Mouse (Mus musculus) layer of hippocampus, adult 11-12 months (tissue): ENCODE data around the gene Ostn.

Experiments
- DNase-seq: peaks from one replicate; pipeline ENCODE4 v3.0.0; 2022; ENCODE audit warnings: low spot score

The Ostn gene

DNA sequence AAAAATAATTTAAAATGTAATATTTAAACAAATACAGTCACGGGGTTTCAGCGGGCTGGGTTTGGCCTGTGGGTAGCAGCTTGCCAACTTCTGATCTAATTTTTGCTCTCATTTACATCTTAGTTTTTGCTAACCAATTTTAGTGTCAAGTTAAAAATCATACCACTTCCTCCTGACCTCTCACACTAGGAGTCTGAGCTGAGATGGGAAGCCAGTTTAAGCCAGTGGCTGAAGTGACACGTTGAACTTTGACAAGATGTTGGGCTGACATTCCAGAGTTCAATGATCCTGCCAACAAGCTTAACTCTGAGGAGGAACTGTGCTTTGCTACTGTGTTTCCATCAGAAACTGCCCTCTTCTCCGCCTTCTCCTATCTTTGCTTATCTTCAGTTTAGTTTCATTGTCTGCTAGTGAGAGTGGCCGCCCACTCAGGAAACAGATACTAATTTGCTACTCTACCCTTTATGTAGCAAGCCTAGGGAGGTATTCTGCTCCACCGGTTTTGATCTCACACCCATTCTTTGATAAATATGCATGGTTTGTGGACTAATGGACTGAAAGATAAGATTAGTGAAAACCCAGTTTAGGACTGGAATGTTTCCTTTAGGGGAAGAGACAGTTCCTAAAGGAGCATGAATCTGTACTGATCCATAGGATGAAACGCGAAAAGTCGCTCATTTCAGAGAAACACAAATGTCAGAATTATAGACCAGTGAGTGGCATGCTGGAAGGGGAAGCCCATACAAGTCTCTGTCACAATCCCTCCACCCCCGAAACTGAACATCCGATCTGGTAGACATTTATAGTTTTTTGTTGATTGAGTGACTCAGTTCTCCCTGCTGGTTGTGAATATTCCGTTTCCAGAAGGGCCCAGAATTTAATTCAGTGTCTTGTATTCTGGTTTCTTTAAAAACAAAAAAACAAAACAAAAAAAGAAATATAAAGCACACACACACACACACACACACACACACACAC is 80.6 kb downstream of the Ostn start:
- DNase-seq, result no peak

DNA sequence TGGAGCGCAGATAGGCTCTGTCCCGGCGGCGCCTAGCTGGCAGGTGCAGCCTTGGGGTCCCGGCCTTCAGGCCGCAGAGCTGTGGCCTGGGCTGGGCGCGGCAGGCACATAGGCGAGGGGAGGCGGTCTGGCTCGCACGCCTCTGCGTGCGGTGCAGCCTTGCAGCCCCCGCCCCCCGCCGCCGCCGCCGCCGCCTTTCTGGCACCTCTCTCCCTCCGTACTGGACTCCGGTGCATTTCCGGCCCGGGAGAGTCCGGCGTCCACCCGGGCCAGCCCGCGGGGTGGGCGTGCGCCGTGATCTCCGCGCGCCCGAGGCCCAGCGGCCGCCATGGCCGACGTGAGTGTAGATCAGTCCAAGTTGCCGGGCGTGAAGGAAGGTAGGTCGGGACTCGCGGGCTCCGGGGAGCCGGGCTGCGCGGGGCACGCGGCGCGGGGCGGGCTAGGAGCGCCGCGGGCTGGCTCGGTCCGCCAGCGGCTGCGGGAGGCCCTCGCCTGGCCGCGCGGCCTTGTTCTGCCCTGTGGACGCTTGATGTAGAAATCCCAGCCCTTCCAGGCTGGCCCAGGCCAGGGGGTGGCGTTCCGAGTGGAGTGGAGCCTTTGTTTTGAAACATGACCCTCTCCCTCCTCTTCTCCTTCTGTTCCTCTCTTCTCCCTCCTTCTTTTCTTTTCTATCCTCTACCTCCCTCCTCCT is 81.6 kb downstream of the Ostn start, which contains the start of gene Ccdc50:
TSS of gene Ccdc50 (plus strand) at position 109 of the 691 bp plus-strand sequence.
- peak; percentile 71 for DNase-seq

DNA sequence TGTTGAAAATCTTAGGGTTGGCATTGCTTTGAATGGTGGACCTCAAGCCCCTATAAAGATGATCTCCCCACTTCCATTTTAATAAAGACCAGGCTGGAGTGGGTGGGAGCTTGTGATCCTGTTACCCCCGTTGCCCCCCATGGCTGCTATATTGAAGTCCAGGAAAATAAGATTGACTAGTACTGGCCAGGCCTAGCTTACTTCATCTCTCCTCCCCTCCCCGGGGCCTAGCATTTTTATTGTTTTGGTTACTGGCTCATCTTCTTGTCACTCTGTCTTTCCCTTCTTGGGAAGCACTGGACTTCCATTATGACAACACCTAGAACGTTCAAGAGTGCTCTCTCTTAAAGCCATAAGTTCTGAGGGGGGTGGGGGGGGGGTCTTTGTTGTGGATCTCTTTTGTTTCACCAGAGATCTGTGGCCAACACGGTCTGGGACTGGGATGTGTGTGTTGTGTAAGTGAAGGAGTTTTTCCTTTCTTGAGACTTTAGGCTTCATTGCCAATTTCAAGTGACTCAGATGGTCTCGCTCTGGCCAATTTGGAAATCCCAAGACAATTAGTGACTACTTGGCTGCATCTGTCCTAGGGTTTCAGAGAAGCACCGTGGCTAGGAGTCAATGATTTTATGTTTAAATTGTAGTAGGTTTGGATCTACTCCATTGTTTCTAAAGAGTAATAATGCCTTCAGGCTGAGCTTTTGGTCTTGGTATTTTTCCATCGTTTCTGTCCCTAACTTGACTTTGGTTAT is 82.4 kb downstream of the Ostn start:
- no peak for DNase-seq

DNA sequence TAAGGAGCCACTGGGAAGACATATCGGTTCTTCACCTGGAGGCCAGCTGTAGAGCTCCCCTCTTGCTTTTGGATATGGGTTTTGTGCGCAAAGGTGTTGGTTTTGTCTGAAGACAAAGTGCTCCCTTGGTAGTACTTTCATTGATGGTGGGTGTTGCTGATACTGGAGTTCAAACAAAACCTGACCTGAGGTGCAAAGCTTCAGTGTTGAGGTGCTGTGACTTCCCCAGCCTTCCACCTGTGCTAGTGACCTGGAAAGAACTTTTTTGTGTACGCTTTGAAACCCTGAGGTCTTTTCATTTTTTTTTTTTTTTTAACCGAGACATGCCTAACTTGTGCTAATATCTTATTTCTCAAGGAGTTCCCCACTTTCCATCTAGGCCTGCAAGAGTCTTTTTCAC is 83.0 kb downstream of the Ostn start:
- no peak for DNase-seq

DNA sequence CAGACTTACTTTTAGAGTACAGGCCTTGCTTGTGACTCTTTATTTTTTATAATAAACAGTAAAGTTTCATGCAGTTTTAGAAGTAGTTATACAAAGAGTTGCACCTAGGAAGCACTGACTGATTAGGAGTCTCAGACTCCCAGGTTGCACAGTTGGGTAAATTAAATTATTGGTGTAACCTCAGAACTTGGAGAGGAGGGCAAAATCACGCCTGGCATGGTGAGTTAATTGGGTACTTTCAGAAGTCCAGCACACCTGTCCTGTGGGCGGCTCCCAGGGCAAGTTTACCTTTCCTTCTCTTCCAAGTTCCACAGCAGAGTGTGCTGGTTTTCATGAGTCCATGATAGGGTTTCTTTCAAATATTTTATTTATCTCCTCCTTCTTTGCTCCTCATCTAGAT is 84.6 kb downstream of the Ostn start:
- DNase-seq, result no peak

DNA sequence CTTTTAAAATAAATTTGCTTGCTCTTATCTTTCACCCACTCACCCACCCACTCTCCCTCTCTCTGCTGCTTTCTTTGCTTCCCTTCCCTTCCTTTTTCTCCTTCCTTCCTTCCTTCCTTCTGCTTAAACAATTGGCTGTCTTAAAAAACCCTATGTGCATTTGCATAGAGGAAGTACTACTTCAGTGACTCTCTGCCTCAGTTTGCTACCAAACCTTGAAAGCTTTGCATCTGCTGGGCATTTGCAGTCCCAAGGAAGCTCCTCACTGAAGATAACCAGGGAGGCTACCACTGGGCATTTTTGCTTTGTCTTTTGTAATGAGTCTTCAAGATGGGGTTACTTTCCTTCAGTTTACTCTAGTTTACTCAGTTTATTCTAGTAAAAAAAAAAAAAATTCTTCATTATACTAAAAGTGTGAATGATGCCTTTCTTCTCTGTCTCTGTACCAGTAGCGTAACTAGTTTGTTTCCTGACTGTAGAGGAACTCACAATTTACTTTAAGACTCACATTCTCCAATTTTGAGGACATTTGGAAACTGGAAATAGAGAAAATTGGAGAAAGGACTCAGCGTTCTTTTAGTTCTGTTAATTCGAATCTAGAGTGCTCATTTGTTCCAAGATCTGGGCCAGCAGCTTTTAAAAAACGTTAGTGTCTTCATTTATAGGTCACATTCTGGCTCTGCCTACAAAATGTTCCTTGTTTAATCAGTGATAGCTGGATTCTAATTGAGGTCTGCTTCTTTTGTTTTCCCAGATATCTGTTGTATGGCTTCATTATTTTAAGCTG is 88.2 kb downstream of the Ostn start:
- DNase-seq, result no peak

DNA sequence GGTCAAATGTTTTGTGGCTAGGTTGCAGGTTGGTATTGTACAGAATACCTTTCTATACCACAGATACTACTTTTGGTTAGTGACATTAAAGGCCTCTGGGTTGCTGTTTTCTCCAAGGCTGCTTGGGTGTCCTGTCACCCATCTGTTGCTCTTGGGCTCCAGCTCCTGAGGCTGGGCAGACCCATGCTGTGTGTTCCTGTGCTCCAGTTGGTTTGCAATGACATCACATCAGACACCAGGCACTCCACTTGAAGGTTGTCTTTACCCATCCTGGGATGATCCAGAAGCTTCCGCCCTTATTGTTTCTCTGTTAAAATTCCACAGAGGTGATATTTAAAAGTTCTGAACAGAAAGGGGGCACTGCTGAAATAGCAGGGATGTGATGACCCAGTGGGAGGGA is 89.7 kb downstream of the Ostn start:
- no peak for DNase-seq

DNA sequence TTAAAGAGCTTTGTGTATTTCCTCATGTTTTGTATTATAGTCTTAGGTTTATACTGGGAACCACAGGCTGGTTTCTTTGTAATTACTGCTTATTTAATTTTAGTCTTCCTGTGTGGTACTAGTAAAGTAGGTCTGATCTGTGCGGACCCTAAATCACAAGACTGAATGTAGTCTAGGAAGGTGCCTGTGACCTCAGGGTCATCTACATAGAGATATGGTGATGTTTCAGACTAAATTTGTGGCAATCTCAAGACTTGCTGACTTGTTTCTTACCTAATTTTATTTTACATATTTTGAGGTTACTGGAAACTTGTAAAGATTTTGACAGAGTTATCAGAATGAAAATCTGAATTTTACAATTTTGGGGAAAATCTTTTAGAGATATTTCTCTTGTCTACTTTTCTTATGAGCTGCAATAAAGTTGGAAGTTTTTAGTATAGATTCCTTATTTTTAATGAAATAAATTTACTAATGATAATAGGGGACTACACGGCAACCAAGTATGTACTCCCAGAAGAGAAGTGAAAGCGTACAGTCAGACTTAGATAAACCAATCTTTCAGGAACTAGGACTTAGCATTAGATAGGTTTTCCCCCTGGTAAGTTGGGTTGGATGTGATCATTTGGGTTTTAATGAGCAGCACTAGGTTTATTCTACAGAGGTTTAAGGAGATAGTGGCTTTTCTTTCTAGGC is 91.9 kb downstream of the Ostn start:
- DNase-seq, result no peak

DNA sequence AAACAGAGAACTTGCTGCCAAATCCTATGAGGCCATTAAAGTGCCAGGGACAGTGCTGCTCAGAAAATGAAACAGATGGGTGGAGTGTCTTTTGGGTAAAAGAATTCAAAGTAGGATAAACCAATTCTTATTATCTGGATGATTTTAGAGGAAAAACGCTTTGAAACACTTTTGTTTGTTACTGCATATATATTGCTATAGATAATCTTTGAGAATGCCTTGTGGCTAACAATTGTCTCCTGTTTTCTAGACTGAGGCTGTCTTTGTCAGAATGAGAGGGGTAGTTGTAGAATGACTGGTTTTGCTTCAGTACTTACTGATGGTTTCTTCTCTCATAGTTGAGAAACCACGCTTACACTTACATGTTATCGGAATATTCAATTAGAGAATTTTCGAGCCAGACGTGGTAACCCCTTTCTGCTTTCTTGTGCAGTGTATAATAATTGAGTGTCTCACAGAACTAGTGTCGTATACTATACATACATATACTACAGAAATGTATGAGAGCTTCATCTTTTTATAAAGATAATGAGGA is 92.5 kb downstream of the Ostn start:
- DNase-seq, result no peak
